Mouse (Mus musculus) thymus, postnatal 0 days (tissue): Measurements from ENCODE around the gene Prkg2. TPM values are rescaled to one million over a fixed set of nuclear protein-coding genes. Genes with fewer than 3 reads are reported as not detected.

Experiments used
- DNase-seq: peaks from one replicate; pipeline ENCODE4 v3.0.0-alpha.2; 2015; ENCODE audit warnings: low spot score
- polyA plus RNA-seq: library from polyadenylated mRNA; unstranded; fragments of >200 nt; fragmentation: Nextera tagmentation; extraction: Ambion mirVana; gene quantifications from 2 replicates; pipeline ENCODE4 v1.2.1, GENCODE M21; 2015

Gene Prkg2
- polyA plus RNA-seq, 1 experiment from 2014 or later = 0.13 TPM

GRCm38 (mm10) chr5:98918716-98919115 lies 118.4 kb downstream of the Prkg2 start:
- DNase-seq = no peak

GRCm38 (mm10) chr5:98902339-98902738 lies 134.8 kb downstream of the Prkg2 start:
- DNase-seq = no peak

GRCm38 (mm10) chr5:98900926-98901325 lies 136.2 kb downstream of the Prkg2 start:
- no peak for DNase-seq

- DNase-seq = no peak
These were observed 139.2 kb downstream of the Prkg2 start for GRCm38 (mm10) chr5:98897946-98898345.

DNA sequence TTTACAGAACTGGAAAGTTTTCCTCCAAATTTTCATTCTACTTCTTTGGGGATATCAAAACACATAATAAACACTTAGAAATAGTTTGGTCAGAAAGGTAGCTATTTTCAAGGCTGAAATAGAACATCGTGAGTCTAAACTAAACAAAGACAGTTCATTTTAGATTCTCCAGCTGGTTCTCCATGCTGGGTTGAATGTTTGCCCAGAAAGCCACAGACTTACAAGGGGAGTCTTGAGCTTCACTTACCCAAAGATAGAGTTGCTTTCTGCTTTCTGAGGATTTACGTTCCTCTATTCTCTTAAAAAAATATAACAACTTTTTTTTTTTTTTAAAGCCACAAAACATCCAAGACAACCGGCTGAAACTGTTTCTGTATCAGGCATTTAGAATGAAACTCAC lies 142.9 kb downstream of the Prkg2 start:
- no peak for DNase-seq

DNA sequence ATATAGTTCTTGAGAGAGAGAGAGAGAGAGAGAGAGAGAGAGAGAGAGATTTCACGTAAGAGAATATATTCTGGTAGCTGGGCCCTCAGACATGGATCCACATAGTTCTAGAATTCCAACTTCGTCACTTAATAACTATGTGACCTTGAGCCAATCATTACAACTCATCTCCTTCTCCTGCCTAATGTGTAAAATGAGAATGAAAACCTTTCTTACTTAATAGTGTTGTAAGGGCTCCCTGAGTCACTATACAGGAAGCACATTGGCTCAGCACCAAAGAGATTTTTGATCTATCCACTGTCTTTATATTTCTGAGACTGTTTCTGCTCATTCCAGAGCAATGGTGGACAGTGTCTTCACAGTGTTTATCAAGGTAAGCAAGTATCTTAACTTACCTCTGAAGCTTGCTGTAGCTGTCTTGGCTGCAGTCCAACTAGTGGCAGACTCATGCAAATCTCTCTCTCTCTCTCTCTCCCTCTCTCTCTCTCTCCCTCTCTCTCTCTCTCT lies 146.6 kb downstream of the Prkg2 start:
- DNase-seq = no peak

GRCm38 (mm10) chr5:98882096-98882495 lies 155.1 kb downstream of the Prkg2 start:
- DNase-seq = no peak

Other genes with a start within 250 kb of the Prkg2 start
- 0.38 and 0.42 TPM in 2 replicates for gene Bmp3, start 182.9 kb downstream of the Prkg2 start, polyA plus RNA-seq